Mouse (Mus musculus) MEL (cell line): ENCODE data around the gene Ly6g6c. TPM values are rescaled to one million over a fixed set of nuclear protein-coding genes. Genes with fewer than 3 reads are reported as not detected.

Source experiments
- DNase-seq: peaks from one replicate; pipeline ENCODE4 v3.0.0; 2011; ENCODE audit warnings: low read depth, low spot score
- H3K27ac ChIP-seq: 2 replicates; pipeline ENCODE4 v1.5.1; 2012; ENCODE audit warnings: low read depth, mild to moderate bottlenecking, control low read depth, low read length, moderate library complexity; ENCODE audit not compliant: control insufficient read depth
- H3K27me3 ChIP-seq, 2 experiments: fragments of 150-350 bp in 1 of 2; sonication (generic) in 1 of 2; 2 replicates each; pipeline ENCODE4 v1.6.1; 2012; ENCODE audit warnings: low read length in 2 of 2, mild to moderate bottlenecking in 2 of 2, improper control_type of control experiment in 1 of 2, moderate library complexity in 1 of 2; ENCODE audit not compliant: insufficient read depth in 2 of 2, control insufficient read depth in 1 of 2
- H3K36me3 ChIP-seq, 2 experiments: 2 replicates each; pipeline ENCODE4 v1.6.1; 2012 to 2014; ENCODE audit warnings: low read length in 2 of 2, improper control_type of control experiment in 1 of 2, inconsistent platforms in 1 of 2, mild to moderate bottlenecking in 1 of 2; ENCODE audit not compliant: insufficient read depth in 2 of 2, control insufficient read depth in 1 of 2
- H3K4me1 ChIP-seq, 2 experiments: fragments of 150-350 bp in 1 of 2; sonication (generic) in 1 of 2; 2 replicates each; pipeline ENCODE4 v1.6.1; 2012; ENCODE audit warnings: low read length in 2 of 2, improper control_type of control experiment in 1 of 2, mild to moderate bottlenecking in 1 of 2; ENCODE audit not compliant: insufficient read depth in 2 of 2, control insufficient read depth in 1 of 2
- H3K4me3 ChIP-seq, 2 experiments: fragments of 150-350 bp in 1 of 2; sonication (generic) in 1 of 2; 2 replicates each; pipeline ENCODE4 v1.5.1; 2012; ENCODE audit warnings: low read depth in 2 of 2, low read length in 2 of 2, mild to moderate bottlenecking in 2 of 2, moderate library complexity in 2 of 2, control low read depth in 1 of 2, improper control_type of control experiment in 1 of 2; ENCODE audit not compliant: control insufficient read depth in 1 of 2, insufficient read depth in 1 of 2
- H3K79me2 ChIP-seq: 2 replicates; pipeline ENCODE4 v1.6.1; 2012; ENCODE audit warnings: mild to moderate bottlenecking, low read length, moderate library complexity; ENCODE audit not compliant: control insufficient read depth, poor library complexity, insufficient read depth
- H3K9ac ChIP-seq: 2 replicates; pipeline ENCODE4 v1.6.1; 2012; ENCODE audit warnings: low read depth, mild to moderate bottlenecking, control low read depth, low read length, moderate library complexity; ENCODE audit not compliant: control insufficient read depth, poor library complexity, severe bottlenecking
- H3K9me3 ChIP-seq: fragments of 150-350 bp; sonication (generic); replicated peaks from 2 replicates; pipeline ENCODE4 v1.6.1; 2012; ENCODE audit warnings: mild to moderate bottlenecking, low read length, improper control_type of control experiment, moderate library complexity; ENCODE audit not compliant: insufficient read depth
- CHD1 ChIP-seq: IDR thresholded peaks from 2 replicates; pipeline ENCODE4 v1.6.1; 2012; ENCODE audit warnings: low read depth, mild to moderate bottlenecking, inconsistent platforms, low read length, improper control_type of control experiment
- CHD2 ChIP-seq: IDR thresholded peaks from 2 replicates; pipeline ENCODE4 v1.6.1; 2011; ENCODE audit warnings: low read length, improper control_type of control experiment
- ETS1 ChIP-seq: IDR thresholded peaks from 2 replicates; pipeline ENCODE4 v1.6.1; 2012; ENCODE audit warnings: low read depth, mild to moderate bottlenecking, inconsistent platforms, low read length, improper control_type of control experiment, moderate library complexity
- GABPA ChIP-seq: IDR thresholded peaks from 2 replicates; pipeline ENCODE4 v1.6.1; 2012; ENCODE audit warnings: low read depth, mild to moderate bottlenecking, inconsistent platforms, low read length, improper control_type of control experiment, moderate library complexity
- GATA1 ChIP-seq: IDR thresholded peaks from 2 replicates; pipeline ENCODE4 v1.6.1; 2011; ENCODE audit warnings: low read depth, low read length, improper control_type of control experiment
- HCFC1 ChIP-seq: IDR thresholded peaks from 2 replicates; pipeline ENCODE4 v1.6.1; 2012; ENCODE audit warnings: low read depth, mild to moderate bottlenecking, inconsistent platforms, low read length, improper control_type of control experiment, moderate library complexity
- JUND ChIP-seq: IDR thresholded peaks from 2 replicates; pipeline ENCODE4 v1.6.1; 2011; ENCODE audit warnings: low read depth, mild to moderate bottlenecking, improper control_type of control experiment, low read length
- MAX ChIP-seq: IDR thresholded peaks from 2 replicates; pipeline ENCODE4 v1.6.1; 2011; ENCODE audit warnings: low read length, improper control_type of control experiment
- MAZ ChIP-seq: IDR thresholded peaks from 2 replicates; pipeline ENCODE4 v1.6.1; 2012; ENCODE audit warnings: low read depth, mild to moderate bottlenecking, inconsistent platforms, low read length, improper control_type of control experiment
- MXI1 ChIP-seq: IDR thresholded peaks from 2 replicates; pipeline ENCODE4 v1.6.1; 2011; ENCODE audit warnings: mild to moderate bottlenecking, low read depth, low read length, improper control_type of control experiment
- MYC ChIP-seq: IDR thresholded peaks from 2 replicates; pipeline ENCODE4 v1.6.1; 2011; ENCODE audit warnings: low read depth, mild to moderate bottlenecking, low read length, improper control_type of control experiment, moderate library complexity
- POLR2A ChIP-seq, 2 experiments: IDR thresholded peaks; 2 replicates each; pipeline ENCODE4 v1.6.1; 2011 to 2012; ENCODE audit warnings: low read length in 2 of 2, mild to moderate bottlenecking in 2 of 2, control low read depth in 1 of 2, improper control_type of control experiment in 1 of 2, low read depth in 1 of 2, moderate library complexity in 1 of 2; ENCODE audit not compliant: control insufficient read depth in 1 of 2, insufficient read depth in 1 of 2, poor library complexity in 1 of 2
- POLR2AphosphoS2 ChIP-seq: IDR thresholded peaks from 2 replicates; pipeline ENCODE4 v1.6.1; 2011; ENCODE audit warnings: low read length, improper control_type of control experiment
- POLR2AphosphoS5 ChIP-seq: IDR thresholded peaks from 2 replicates; pipeline ENCODE4 v1.6.1; 2012; ENCODE audit warnings: low read depth, borderline replicate concordance, mild to moderate bottlenecking, inconsistent platforms, low read length, moderate library complexity, mixed read lengths
- SMC3 ChIP-seq: IDR thresholded peaks from 2 replicates; pipeline ENCODE4 v1.6.1; 2011; ENCODE audit warnings: low read depth, low read length, improper control_type of control experiment
- TAL1 ChIP-seq: IDR thresholded peaks from 2 replicates; pipeline ENCODE4 v1.6.1; 2012; ENCODE audit warnings: mild to moderate bottlenecking, inconsistent platforms, low read length, moderate library complexity, mixed read lengths
- TBP ChIP-seq: IDR thresholded peaks from 2 replicates; pipeline ENCODE4 v1.8.0; 2011; ENCODE audit warnings: low read depth, low read length, improper control_type of control experiment
- USF1 ChIP-seq: IDR thresholded peaks from 2 replicates; pipeline ENCODE4 v1.6.1; 2014; ENCODE audit warnings: low read depth, mild to moderate bottlenecking, inconsistent platforms, low read length, improper control_type of control experiment, moderate library complexity
- ZKSCAN1 ChIP-seq: IDR thresholded peaks from 2 replicates; pipeline ENCODE4 v1.6.1; 2012; ENCODE audit warnings: low read depth, mild to moderate bottlenecking, inconsistent platforms, low read length, improper control_type of control experiment, moderate library complexity
- polyA plus RNA-seq, 2 experiments: library from polyadenylated mRNA; stranded (reverse) in 1 of 2; unstranded in 1 of 2; fragments of >175 nt in 1 of 2; fragments of >200 nt in 1 of 2; gene quantifications; 2 replicates each; pipeline versions ENCODE4 v1.2.1 to v1.2.4; 2012; ENCODE audit warnings: low replicate concordance in 2 of 2, low read depth in 1 of 2; ENCODE audit not compliant: insufficient read length in 2 of 2, insufficient read depth in 1 of 2, missing spikeins in 1 of 2
- total RNA-seq: library from RNA; depleted of rRNA; stranded (reverse); fragments of 300-350 nt; gene quantifications from 2 replicates; pipeline ENCODE4 v1.2.3, GENCODE M21; 2012

Ly6g6c gene
- total and polyA plus RNA-seq, 3 experiments, result 0.24 TPM; not detected in 2

DNA sequence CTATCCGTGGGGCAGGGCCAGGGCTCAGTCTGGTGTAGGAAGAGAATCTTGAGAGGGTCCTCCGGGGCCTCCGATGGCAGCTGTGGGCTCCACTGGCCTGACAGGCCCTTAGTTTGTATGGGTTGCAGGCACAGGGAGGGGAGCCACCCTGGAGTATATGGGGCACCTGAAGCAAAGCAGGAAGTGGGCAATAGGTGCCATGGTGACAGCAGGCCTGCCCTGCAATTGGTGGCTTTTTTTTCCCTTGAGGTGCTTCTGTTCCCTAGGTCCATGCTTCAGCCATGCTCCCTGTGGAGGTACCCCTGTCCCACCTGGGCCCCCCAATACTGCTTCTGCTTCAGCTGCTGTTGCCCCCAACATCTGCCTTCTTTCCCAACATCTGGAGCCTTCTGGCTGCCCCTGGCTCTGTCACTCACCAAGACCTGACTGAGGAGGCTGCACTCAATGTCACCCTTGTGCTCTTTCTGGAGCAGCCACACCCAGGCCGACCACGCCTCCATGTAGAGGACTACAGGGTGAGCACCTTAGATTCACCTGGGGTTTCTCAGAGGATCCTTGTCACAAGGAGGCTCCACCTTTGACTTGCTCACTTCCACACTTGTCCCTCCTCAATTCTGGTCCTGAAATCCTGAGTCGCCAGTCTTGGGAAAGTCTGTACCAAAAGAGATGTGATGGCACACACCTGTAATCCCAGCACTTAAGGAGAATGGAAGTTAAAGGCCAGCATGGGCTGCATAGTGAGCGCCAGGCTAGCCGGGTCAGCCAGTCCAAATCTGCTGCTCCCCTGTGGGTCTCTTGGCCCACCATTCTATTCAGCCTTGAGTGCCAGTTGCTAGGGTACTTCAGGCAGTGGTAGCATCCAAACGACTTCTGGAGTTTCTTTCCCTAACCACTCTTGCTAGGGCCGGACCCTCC is 48.1 kb upstream of the Ly6g6c start:
- Histone ChIP-seq H3K9ac (0 out of 2 replicates have a peak overlapping the region, but pooled peaks have one; percentile 14), H3K27me3 (no peaks in the 10 kb centered on the region), H3K4me1 (peaks cover 0 to 23% of the 10 kb centered on the region in 2 experiments; a peak in 3 of 4 replicates), H3K4me3 (no peak overlapping the region), H3K79me2 (no peaks in the 10 kb centered on the region), H3K36me3 (peaks cover 0 to 13% of the 10 kb centered on the region in 2 experiments; a peak in 3 of 4 replicates), H3K9me3 (no peaks in the 10 kb centered on the region), H3K27ac (no peak overlapping the region)
- TF ChIP-seq TAL1 (no peak), POLR2A (IDR thresholded peaks at IDR 0.05; ENCODE audit: control insufficient read depth in 1 of 2, insufficient read depth in 1 of 2, low read depth in 1 of 2, low read length in 2 of 2, poor library complexity in 1 of 2) (peak in 1 of 2 experiments; percentile 31; a peak in 1 of 4 replicates), POLR2AphosphoS2 (peak; percentile 66)
- no peak for DNase-seq

DNA sequence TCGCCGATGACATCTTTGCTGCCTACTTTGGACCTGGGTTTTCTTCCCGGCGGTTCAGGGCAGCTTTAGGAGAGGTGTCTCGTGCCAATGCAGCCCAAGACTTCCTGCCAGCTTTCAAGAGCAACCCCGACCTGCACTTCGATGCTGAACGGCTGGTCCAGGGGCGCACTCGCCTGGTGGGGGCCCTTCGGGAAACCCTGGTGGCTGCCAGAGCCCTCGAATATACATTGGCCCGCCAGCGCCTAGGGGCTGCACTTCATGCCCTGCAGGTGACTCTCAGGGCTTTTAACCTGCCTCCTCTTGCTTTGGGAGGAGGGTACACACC is 47.5 kb upstream of the Ly6g6c start:
- H3K9ac ChIP-seq, result no peak overlapping the region
- H3K4me1 ChIP-seq, result peaks cover 2 to 29% of the 10 kb centered on the region in 2 experiments
- H3K27ac ChIP-seq, result no peak overlapping the region
- TF ChIP-seq GABPA (no peak), SMC3 (no peak), POLR2AphosphoS5 (no peak), MXI1 (no peak), TBP (no peak)
- TF ChIP-seq, all 39 proteins: peak for 0
- H3K36me3 ChIP-seq, result peaks cover 0 to 18% of the 10 kb centered on the region in 2 experiments; a peak in 3 of 4 replicates
- H3K9me3 ChIP-seq, result no peaks in the 10 kb centered on the region
- no peak for DNase-seq
- H3K79me2 ChIP-seq, result no peaks in the 10 kb centered on the region
- H3K27me3 ChIP-seq, result no peaks in the 10 kb centered on the region
- no peak overlapping the region for H3K4me3 ChIP-seq

DNA sequence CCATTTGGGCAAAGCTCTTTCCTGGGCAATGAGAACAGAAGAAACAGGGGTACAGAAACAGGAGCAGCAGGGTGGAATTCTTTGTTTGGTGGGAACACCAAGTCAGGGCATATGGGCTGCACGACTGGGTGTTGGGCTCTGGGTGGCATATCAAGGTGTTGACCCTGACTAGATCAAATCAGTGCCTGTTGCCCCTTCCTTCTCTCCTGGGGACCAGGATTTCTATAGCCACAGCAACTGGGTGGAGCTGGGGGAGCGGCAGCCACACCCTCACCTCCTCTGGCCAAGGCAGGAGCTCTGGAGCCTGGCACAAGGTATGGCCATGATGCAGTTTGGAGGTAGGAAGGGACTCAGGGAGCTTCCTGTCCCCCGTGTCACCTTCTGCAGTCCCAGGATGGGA is 47.0 kb upstream of the Ly6g6c start:
- peaks cover 0 to 23% of the 10 kb centered on the region in 2 experiments; a peak in 3 of 4 replicates for H3K36me3 ChIP-seq
- DNase-seq, result no peak
- no peaks in the 10 kb centered on the region for H3K27me3 ChIP-seq
- TF ChIP-seq MXI1 (no peak), SMC3 (no peak), POLR2AphosphoS2 (no peak), MAZ (no peak), USF1 (no peak), CHD2 (no peak), CHD1 (no peak), MYC (no peak), GATA1 (no peak), ZKSCAN1 (no peak), ETS1 (no peak), HCFC1 (no peak), MAX (no peak), JUND (no peak)
- peaks cover 2% of the 10 kb centered on the region; the same call in 1 of the 2 replicates for H3K79me2 ChIP-seq
- no peak overlapping the region for H3K4me3 ChIP-seq
- no peak overlapping the region for H3K27ac ChIP-seq
- no peaks in the 10 kb centered on the region for H3K9me3 ChIP-seq
- H3K4me1 ChIP-seq, result peaks cover 7 to 34% of the 10 kb centered on the region in 2 experiments
- no peak overlapping the region for H3K9ac ChIP-seq
